Mouse (Mus musculus) layer of hippocampus, adult 9-10 months (tissue): ENCODE results near the gene Cdnf.

ENCODE experiments used
- DNase-seq: peaks from one replicate; pipeline ENCODE4 v3.0.0; 2022; ENCODE audit warnings: low spot score

Cdnf gene

GRCm38 (mm10) chr2:3512552-3513454 lies at the start of gene Cdnf, which contains the start of the genes Gm45902 and Hspa14:
Gene Cdnf, plus strand, starts transcription at chr2:3513030.
Gene Gm45902, minus strand, starts transcription at chr2:3512790.
Gene Hspa14, minus strand, starts transcription at chr2:3512814.
- DNase-seq = peak; percentile 94

GRCm38 (mm10) chr2:3473891-3474290 lies 38.9 kb upstream of the Cdnf start:
- DNase-seq = no peak

GRCm38 (mm10) chr2:3474361-3474805 lies 38.4 kb upstream of the Cdnf start:
- no peak for DNase-seq

- DNase-seq = peak; percentile 63
Observed at GRCm38 (mm10) chr2:3474861-3475283, 38.0 kb upstream of the Cdnf start, which contains the start of gene Suv39h2. Gene Suv39h2, minus strand, starts transcription at chr2:3475031.

- DNase-seq = no peak
Observed at GRCm38 (mm10) chr2:3475746-3476251, 37.0 kb upstream of the Cdnf start.

GRCm38 (mm10) chr2:3480239-3480638 lies 32.6 kb upstream of the Cdnf start:
- DNase-seq = no peak

GRCm38 (mm10) chr2:3489816-3490215 lies 23.0 kb upstream of the Cdnf start:
- DNase-seq = no peak

GRCm38 (mm10) chr2:3493833-3494409 lies 18.9 kb upstream of the Cdnf start:
- no peak for DNase-seq

- no peak for DNase-seq
Observed at GRCm38 (mm10) chr2:3499543-3499942, 13.3 kb upstream of the Cdnf start.

- DNase-seq = no peak
Observed at GRCm38 (mm10) chr2:3500886-3501285, 11.9 kb upstream of the Cdnf start.

- DNase-seq = no peak
Observed at GRCm38 (mm10) chr2:3512076-3512475, 754 bp upstream of the Cdnf start.

GRCm38 (mm10) chr2:3522558-3522957 lies 9.7 kb downstream of the Cdnf start:
- DNase-seq = no peak

- DNase-seq = no peak
Observed at GRCm38 (mm10) chr2:3526288-3526687, 13.5 kb downstream of the Cdnf start.

GRCm38 (mm10) chr2:3541307-3542079 lies 28.7 kb downstream of the Cdnf start:
- no peak for DNase-seq

- DNase-seq = no peak
Observed at GRCm38 (mm10) chr2:3546055-3546454, 33.2 kb downstream of the Cdnf start.

- peak; percentile 27 for DNase-seq
Observed at GRCm38 (mm10) chr2:3546588-3546987, 33.8 kb downstream of the Cdnf start.

GRCm38 (mm10) chr2:3570186-3570585 lies 57.4 kb downstream of the Cdnf start, which contains the start of gene Fam107b:
Gene Fam107b, plus strand, starts transcription at chr2:3570488.
- no peak for DNase-seq

GRCm38 (mm10) chr2:3570606-3571005 lies 57.8 kb downstream of the Cdnf start:
- DNase-seq = no peak

GRCm38 (mm10) chr2:3573883-3574282 lies 61.1 kb downstream of the Cdnf start:
- no peak for DNase-seq

- DNase-seq = no peak
Observed at GRCm38 (mm10) chr2:3575140-3575539, 62.3 kb downstream of the Cdnf start.
